Mouse (Mus musculus): ENCODE results near the gene 1700024B05Rik. TPM values are rescaled to one million over a fixed set of nuclear protein-coding genes. Genes with fewer than 3 reads are reported as not detected.
"Not testable (repeated sequence)": the region's sequence is repeated elsewhere in the genome, so short reads cannot be mapped to it uniquely, and the experiment has no call there.

The 1700024B05Rik gene
- not detected in 2 replicates for polyA plus RNA-seq (2015; fragmentation: Nextera tagmentation; extraction: Ambion mirVana)

DNA sequence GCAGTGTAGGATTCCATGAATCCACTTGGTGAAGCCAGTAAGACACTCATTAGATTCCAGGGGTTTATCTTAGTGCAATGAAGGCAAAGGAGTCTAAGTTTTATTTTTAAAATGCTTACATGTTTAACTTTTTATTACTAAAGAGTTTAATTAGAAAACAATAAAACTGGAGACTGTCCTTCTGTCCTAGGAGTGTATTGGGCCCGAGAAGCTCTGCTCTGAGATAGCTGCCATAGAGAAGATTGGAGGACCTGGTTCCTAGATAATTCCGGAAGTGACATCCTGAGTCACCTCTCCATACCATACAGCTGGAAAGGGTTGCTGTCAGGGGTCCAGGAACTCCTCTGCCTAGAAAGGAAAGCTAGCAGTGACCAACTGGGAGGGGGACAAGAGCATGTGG lies at the start of gene 1700024B05Rik:
Gene 1700024B05Rik, plus strand, starts transcription at position 301 of the 400 bp plus-strand sequence.
- not testable (repeated sequence) for H3K4me2 ChIP-seq (ENCODE audit: low read depth, low read length); H3K4me3 ChIP-seq (replicated peaks; ENCODE audit: low read length); H3K36me3 ChIP-seq (ENCODE audit: control insufficient read depth, insufficient read depth, low read length); H3K9me3 ChIP-seq (replicated peaks; ENCODE audit: control insufficient read depth, low read length); H3K4me1 ChIP-seq (ENCODE audit: control insufficient read depth, insufficient read depth, low read length); H3K27ac ChIP-seq (ENCODE audit: low read length); H3K9ac ChIP-seq (ENCODE audit: low read length); ATAC-seq (ENCODE audit: insufficient read depth, low FRiP score); H3K27me3 ChIP-seq (ENCODE audit: control insufficient read depth, insufficient read depth, low read length)
- 76% methylated on average over 1 of the region's 2 CpGs for WGBS

DNA sequence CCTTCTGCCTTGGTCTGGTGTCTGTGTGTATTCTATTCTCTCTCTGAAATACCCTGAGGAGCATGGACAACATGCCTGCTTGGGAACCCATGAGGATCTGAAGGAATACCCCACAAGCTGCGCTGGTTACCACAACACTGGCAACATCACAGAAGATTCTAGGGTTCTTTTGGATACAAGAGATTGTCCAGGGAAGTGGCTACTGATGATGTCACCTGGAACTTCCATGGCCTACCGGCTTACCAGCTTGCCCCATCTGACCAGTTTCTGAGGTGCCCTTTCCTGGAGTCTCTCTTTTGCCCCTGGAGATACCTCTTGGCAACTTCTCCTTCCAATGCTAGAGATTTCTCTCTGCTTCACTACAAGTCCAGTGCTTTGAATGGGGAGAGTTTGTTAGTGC lies 36.6 kb upstream of the 1700024B05Rik start, which contains the start of gene Gm7980:
Gene Gm7980, minus strand, starts transcription at position 101 of the 400 bp plus-strand sequence.
- not testable (repeated sequence) for H3K9ac ChIP-seq (ENCODE audit: low read length); H3K4me2 ChIP-seq (ENCODE audit: low read depth, low read length); H3K4me1 ChIP-seq (ENCODE audit: control insufficient read depth, insufficient read depth, low read length); H3K36me3 ChIP-seq (ENCODE audit: control insufficient read depth, insufficient read depth, low read length); ATAC-seq (ENCODE audit: insufficient read depth, low FRiP score); H3K27me3 ChIP-seq (ENCODE audit: control insufficient read depth, insufficient read depth, low read length); H3K27ac ChIP-seq (ENCODE audit: low read length); H3K9me3 ChIP-seq (replicated peaks; ENCODE audit: control insufficient read depth, low read length); H3K4me3 ChIP-seq (replicated peaks; ENCODE audit: low read length)
- no CpG with 5 or more reads among the region's 2 CpGs for WGBS

DNA sequence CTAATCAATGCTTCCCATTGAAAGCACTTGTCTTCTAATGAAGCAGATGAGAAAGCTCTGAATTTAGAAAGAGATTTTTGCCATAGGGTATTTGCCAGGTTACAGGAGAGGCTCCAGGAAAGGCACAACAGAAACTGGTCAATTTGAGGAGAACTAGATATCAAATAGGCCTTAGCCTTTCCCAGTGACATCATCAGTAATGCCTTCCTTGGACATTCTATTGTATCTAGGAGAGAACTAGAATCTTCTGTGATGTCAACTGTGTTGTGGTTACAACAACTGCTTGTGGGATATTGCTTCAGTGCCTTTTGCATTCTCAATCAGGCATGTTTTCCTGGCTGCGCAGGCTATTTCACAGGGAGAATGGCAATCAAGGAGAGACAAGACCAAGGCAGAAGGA lies 19.1 kb upstream of the 1700024B05Rik start, which contains the start of gene 1700049E17Rik1:
Gene 1700049E17Rik1, plus strand, starts transcription at position 301 of the 400 bp plus-strand sequence.
- H3K4me1 ChIP-seq (ENCODE audit: control insufficient read depth, insufficient read depth, low read length); H3K36me3 ChIP-seq (ENCODE audit: control insufficient read depth, insufficient read depth, low read length); ATAC-seq (ENCODE audit: insufficient read depth, low FRiP score); H3K9ac ChIP-seq (ENCODE audit: low read length); H3K27ac ChIP-seq (ENCODE audit: low read length); H3K4me3 ChIP-seq (replicated peaks; ENCODE audit: low read length); H3K9me3 ChIP-seq (replicated peaks; ENCODE audit: control insufficient read depth, low read length); H3K27me3 ChIP-seq (ENCODE audit: control insufficient read depth, insufficient read depth, low read length); H3K4me2 ChIP-seq (ENCODE audit: low read depth, low read length): not testable (repeated sequence)
- WGBS, result no CpG with 5 or more reads among the region's 1 CpGs

DNA sequence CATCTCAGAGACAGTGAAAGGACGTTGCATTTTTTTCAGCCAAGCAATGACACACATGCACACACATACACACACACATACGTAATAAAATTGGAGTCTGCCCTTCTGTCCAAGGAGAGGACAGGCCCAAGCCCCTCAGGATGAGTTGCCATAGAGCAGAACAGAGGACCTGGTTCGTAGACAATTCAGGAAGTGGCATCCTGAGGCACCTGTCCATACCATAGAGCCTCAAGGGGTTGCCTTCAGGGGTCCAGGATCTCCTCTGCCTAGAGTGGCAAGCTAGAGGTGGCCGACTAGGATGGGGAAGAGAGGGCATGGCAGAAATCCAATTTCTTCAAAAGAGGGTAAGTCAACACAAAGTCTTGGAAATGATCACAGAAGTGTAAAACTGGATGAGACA lies 20.3 kb downstream of the 1700024B05Rik start:
- H3K9me3 ChIP-seq (replicated peaks; ENCODE audit: control insufficient read depth, low read length); H3K9ac ChIP-seq (ENCODE audit: low read length); H3K36me3 ChIP-seq (ENCODE audit: control insufficient read depth, insufficient read depth, low read length); H3K27ac ChIP-seq (ENCODE audit: low read length); H3K4me1 ChIP-seq (ENCODE audit: control insufficient read depth, insufficient read depth, low read length); H3K27me3 ChIP-seq (ENCODE audit: control insufficient read depth, insufficient read depth, low read length); ATAC-seq (ENCODE audit: insufficient read depth, low FRiP score); H3K4me2 ChIP-seq (ENCODE audit: low read depth, low read length); H3K4me3 ChIP-seq (replicated peaks; ENCODE audit: low read length): not testable (repeated sequence)
- 68% methylated on average over 4 of the region's 4 CpGs for WGBS

DNA sequence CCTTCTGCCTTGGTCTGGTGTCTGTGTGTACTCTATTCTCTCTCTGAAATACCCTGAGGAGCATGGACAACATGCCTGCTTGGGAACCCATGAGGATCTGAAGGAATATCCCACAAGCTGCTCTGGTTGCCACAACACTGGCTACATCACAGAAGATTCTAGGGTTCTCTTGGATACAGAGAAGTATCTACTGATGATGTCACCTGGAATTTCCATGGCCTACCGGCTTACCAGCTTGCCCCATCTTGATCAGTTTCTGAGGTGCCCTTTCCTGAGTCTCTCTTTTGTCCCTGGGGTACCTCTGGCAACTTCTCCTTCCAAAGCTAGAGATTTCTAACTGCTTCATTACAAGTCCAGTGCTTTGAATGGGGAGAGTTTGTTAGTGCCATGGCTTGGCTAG lies 24.0 kb downstream of the 1700024B05Rik start, which contains the start of gene Gm6401:
Gene Gm6401, minus strand, starts transcription at position 101 of the 400 bp plus-strand sequence.
- not testable (repeated sequence) for H3K9ac ChIP-seq (ENCODE audit: low read length); H3K4me1 ChIP-seq (ENCODE audit: control insufficient read depth, insufficient read depth, low read length); H3K27ac ChIP-seq (ENCODE audit: low read length); ATAC-seq (ENCODE audit: insufficient read depth, low FRiP score); H3K9me3 ChIP-seq (replicated peaks; ENCODE audit: control insufficient read depth, low read length); H3K27me3 ChIP-seq (ENCODE audit: control insufficient read depth, insufficient read depth, low read length); H3K4me2 ChIP-seq (ENCODE audit: low read depth, low read length); H3K4me3 ChIP-seq (replicated peaks; ENCODE audit: low read length); H3K36me3 ChIP-seq (ENCODE audit: control insufficient read depth, insufficient read depth, low read length)
- 81% methylated on average over 1 of the region's 1 CpGs for WGBS

DNA sequence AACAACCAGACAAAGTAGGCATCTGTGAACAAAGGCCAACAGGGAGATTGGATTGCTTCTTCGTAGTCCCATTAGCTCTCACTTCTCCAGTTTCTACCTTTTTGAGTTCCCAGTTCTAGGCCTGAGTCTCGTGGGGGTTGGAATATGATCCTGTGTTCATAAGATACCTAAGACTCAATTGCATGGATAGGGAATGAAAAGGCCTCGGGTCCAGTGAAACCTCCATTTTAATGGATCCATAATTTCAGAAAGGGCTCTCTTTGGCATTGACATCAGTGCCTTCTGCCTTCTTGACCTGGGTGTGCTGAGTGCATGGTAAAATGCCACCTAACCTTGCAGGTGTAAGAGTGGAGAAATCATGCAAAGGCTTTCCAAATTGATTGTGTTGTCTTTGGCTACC lies 24.8 kb downstream of the 1700024B05Rik start:
- H3K27ac ChIP-seq (ENCODE audit: low read length); H3K9ac ChIP-seq (ENCODE audit: low read length); H3K36me3 ChIP-seq (ENCODE audit: control insufficient read depth, insufficient read depth, low read length); H3K9me3 ChIP-seq (replicated peaks; ENCODE audit: control insufficient read depth, low read length); H3K4me2 ChIP-seq (ENCODE audit: low read depth, low read length); H3K4me1 ChIP-seq (ENCODE audit: control insufficient read depth, insufficient read depth, low read length); H3K4me3 ChIP-seq (replicated peaks; ENCODE audit: low read length); ATAC-seq (ENCODE audit: insufficient read depth, low FRiP score); H3K27me3 ChIP-seq (ENCODE audit: control insufficient read depth, insufficient read depth, low read length): not testable (repeated sequence)
- WGBS, result 65% methylated on average over 3 of the region's 3 CpGs

DNA sequence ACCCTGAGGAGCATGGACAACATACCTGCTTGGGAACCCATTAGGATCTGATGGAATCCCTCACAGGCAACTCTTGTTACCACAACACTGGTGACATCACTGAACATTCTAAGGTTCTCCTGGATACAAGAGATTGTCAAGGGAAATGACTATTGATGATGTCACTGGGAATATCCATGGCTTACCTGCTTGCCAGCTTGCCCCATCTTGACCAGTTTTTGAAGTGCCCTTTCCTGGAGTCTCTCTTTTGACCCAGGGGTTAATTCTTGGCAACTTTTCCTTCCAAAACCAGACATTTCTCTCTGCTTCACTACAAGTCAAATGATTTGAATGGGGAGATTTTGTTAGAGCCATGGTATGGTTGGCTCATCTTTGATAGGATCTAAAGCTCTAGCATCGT lies 39.4 kb downstream of the 1700024B05Rik start, which contains the start of gene Gm3543:
Gene Gm3543, minus strand, starts transcription at position 101 of the 400 bp plus-strand sequence.
- not testable (repeated sequence) for H3K27me3 ChIP-seq (ENCODE audit: control insufficient read depth, insufficient read depth, low read length); ATAC-seq (ENCODE audit: insufficient read depth, low FRiP score); H3K4me2 ChIP-seq (ENCODE audit: low read depth, low read length); H3K4me3 ChIP-seq (replicated peaks; ENCODE audit: low read length); H3K9ac ChIP-seq (ENCODE audit: low read length); H3K9me3 ChIP-seq (replicated peaks; ENCODE audit: control insufficient read depth, low read length); H3K4me1 ChIP-seq (ENCODE audit: control insufficient read depth, insufficient read depth, low read length); H3K36me3 ChIP-seq (ENCODE audit: control insufficient read depth, insufficient read depth, low read length); H3K27ac ChIP-seq (ENCODE audit: low read length)
- WGBS, result no CpG with 5 or more reads among the region's 1 CpGs

Other genes starting within 250 kb of the 1700024B05Rik start
- gene Gm8068, start 242.1 kb upstream of the 1700024B05Rik start, polyA plus RNA-seq (2015; fragmentation: Nextera tagmentation; extraction: Ambion mirVana), result not detected in 2 replicates
- gene Gm7929, start 193.4 kb upstream of the 1700024B05Rik start, polyA plus RNA-seq (2015; fragmentation: Nextera tagmentation; extraction: Ambion mirVana), result not detected in 2 replicates
- not detected in 2 replicates for gene Gm47189, start 171.6 kb upstream of the 1700024B05Rik start, polyA plus RNA-seq (2015; fragmentation: Nextera tagmentation; extraction: Ambion mirVana)
- not detected in 2 replicates for gene Gm7980, start 36.7 kb upstream of the 1700024B05Rik start, polyA plus RNA-seq (2015; fragmentation: Nextera tagmentation; extraction: Ambion mirVana)
- not detected in 2 replicates for gene 1700049E17Rik1, start 19.0 kb upstream of the 1700024B05Rik start, polyA plus RNA-seq (2015; fragmentation: Nextera tagmentation; extraction: Ambion mirVana)
- gene Gm6401, start 23.9 kb downstream of the 1700024B05Rik start, polyA plus RNA-seq (2015; fragmentation: Nextera tagmentation; extraction: Ambion mirVana), result not detected in 2 replicates
- gene Gm3543, start 39.3 kb downstream of the 1700024B05Rik start, polyA plus RNA-seq (2015; fragmentation: Nextera tagmentation; extraction: Ambion mirVana), result not detected in 2 replicates
- not detected in 2 replicates for gene Gm7951, start 173.4 kb downstream of the 1700024B05Rik start, polyA plus RNA-seq (2015; fragmentation: Nextera tagmentation; extraction: Ambion mirVana)
- gene Gm17027, start 218.6 kb downstream of the 1700024B05Rik start, polyA plus RNA-seq (2015; fragmentation: Nextera tagmentation; extraction: Ambion mirVana), result not detected in 2 replicates
- gene Gm3573, start 246.8 kb downstream of the 1700024B05Rik start, polyA plus RNA-seq (2015; fragmentation: Nextera tagmentation; extraction: Ambion mirVana), result not detected in 2 replicates